19 mouse cellular contexts compared by ENCODE assay signal in the genomic region with DNA sequence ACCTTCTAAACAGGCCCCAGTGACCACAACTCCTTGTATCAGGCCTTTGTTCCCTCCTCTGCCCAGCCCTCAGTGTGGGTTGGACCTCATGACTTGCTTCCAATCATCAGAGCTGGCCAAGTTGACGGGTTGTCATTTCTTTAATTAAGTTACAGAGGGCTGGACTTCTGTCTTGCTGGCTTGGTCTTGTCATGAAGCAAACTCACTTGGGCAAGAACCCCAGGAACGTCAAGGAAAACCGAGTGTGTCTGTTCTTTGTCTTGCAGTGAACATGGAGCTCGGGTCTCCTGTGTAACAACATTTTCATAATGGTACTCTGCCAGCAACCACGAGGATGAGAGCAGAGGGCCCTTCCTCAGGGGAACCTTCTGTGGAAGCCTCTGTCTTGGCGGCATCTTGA.
DNase-seq lines count a peak whose midpoint lies in the region; ATAC-seq and TF ChIP-seq lines count a peak whose summit lies in the region.
"Had no signal": no experiment of that assay in that cellular context is flagged by ENCODE, and none has a peak within 500 bp of the region (broad histone marks: within the 10 kb centered on the region; RNA-seq: fewer than 3 reads in every experiment).

No protein-coding gene starts in this region.

- intact Hi-C loops in gastrocnemius, postnatal 14 days (cut with DNase I; ENCODE audit: low total_unique reads): no loop called here

- 0 out of 2 replicates have a peak, but pooled peaks cover 3% of the 10 kb centered on the region for H3K27me3 ChIP-seq in forebrain, embryonic 10.5 days (ENCODE audit: poor library complexity, severe bottlenecking)
- H3K27me3 ChIP-seq in forebrain, postnatal 0 days (ENCODE audit: insufficient read depth, low read length): no peaks in the 10 kb centered on the region
- H3K27me3 ChIP-seq in heart, embryonic 10.5 days (ENCODE audit: insufficient read depth, poor library complexity, severe bottlenecking): peaks cover 11% of the 10 kb centered on the region; the same call in 1 of the 2 replicates
- no peaks in the 10 kb centered on the region for H3K27me3 ChIP-seq in limb, embryonic 15.5 days
- H3K27me3 ChIP-seq: forebrain, embryonic 12.5 days; hindbrain, embryonic 12.5 days; Patski had no signal

- WGBS in forebrain, embryonic 10.5 days: 79% methylated on average over 6 of the region's 6 CpGs
- WGBS in forebrain, postnatal 0 days: 83% methylated on average over 6 of the region's 6 CpGs
- 78% methylated on average over 6 of the region's 6 CpGs for WGBS in heart, embryonic 10.5 days
- WGBS in limb, embryonic 15.5 days: 67% methylated on average over 6 of the region's 6 CpGs

- peak overlapping the region; percentile 66 for H3K27ac ChIP-seq in forebrain, embryonic 10.5 days
- H3K27ac ChIP-seq in forebrain, postnatal 0 days (ENCODE audit: low read depth, low read length): no peak overlapping the region
- H3K27ac ChIP-seq in heart, embryonic 10.5 days: peak overlapping the region; percentile 36; the same call in 1 of the 2 replicates
- H3K27ac ChIP-seq in limb, embryonic 15.5 days: peak overlapping the region; percentile 71
- H3K27ac ChIP-seq: forebrain, embryonic 12.5 days; hindbrain, embryonic 12.5 days; midbrain, embryonic 12.5 days had no signal

- no peak for ATAC-seq in forebrain, postnatal 0 days
- 0 out of 2 replicates have a peak, but pooled peaks have one; percentile 7 for ATAC-seq in limb, embryonic 15.5 days (ENCODE audit: insufficient number of reproducible peaks, low FRiP score, low TSS enrichment, low read depth)
- ATAC-seq: intestine, postnatal 0 days; Patski had no signal

- H3K4me1 ChIP-seq in forebrain, embryonic 10.5 days: peaks cover 50% of the 10 kb centered on the region
- H3K4me1 ChIP-seq in forebrain, postnatal 0 days (ENCODE audit: insufficient read depth): no peaks in the 10 kb centered on the region
- H3K4me1 ChIP-seq in heart, embryonic 10.5 days: peaks cover 34% of the 10 kb centered on the region
- peaks cover 30% of the 10 kb centered on the region for H3K4me1 ChIP-seq in limb, embryonic 15.5 days

- H3K4me2 ChIP-seq in forebrain, postnatal 0 days (ENCODE audit: low read depth): no peak overlapping the region
- H3K4me2 ChIP-seq in limb, embryonic 15.5 days: no peak overlapping the region
- H3K4me2 ChIP-seq: forebrain, embryonic 12.5 days; hindbrain, embryonic 12.5 days; midbrain, embryonic 12.5 days had no signal

- no peaks in the 10 kb centered on the region for H3K9me3 ChIP-seq in forebrain, embryonic 10.5 days
- H3K9me3 ChIP-seq in forebrain, postnatal 0 days (ENCODE audit: low read length): no peaks in the 10 kb centered on the region
- no peaks in the 10 kb centered on the region for H3K9me3 ChIP-seq in heart, embryonic 10.5 days
- no peaks in the 10 kb centered on the region for H3K9me3 ChIP-seq in limb, embryonic 15.5 days
- H3K9me3 ChIP-seq: forebrain, embryonic 12.5 days; hindbrain, embryonic 12.5 days; midbrain, embryonic 12.5 days had no signal

- no peak for TF ChIP-seq CTCF in forebrain, postnatal 0 days (IDR thresholded peaks at IDR 0.05; ENCODE audit: low read depth)

- H3K36me3 ChIP-seq in forebrain, embryonic 10.5 days (replicated peaks): no peaks in the 10 kb centered on the region
- H3K36me3 ChIP-seq in forebrain, postnatal 0 days (ENCODE audit: insufficient read depth): no peaks in the 10 kb centered on the region
- no peaks in the 10 kb centered on the region for H3K36me3 ChIP-seq in heart, embryonic 10.5 days
- H3K36me3 ChIP-seq in limb, embryonic 15.5 days: no peaks in the 10 kb centered on the region
- H3K36me3 ChIP-seq: forebrain, embryonic 12.5 days; hindbrain, embryonic 12.5 days; midbrain, embryonic 12.5 days had no signal

- DNase-seq in forebrain, embryonic 10.5 days (ENCODE audit: extremely low spot score, low spot score): no peak
- DNase-seq in forebrain, postnatal 0 days: no peak
- DNase-seq in MN1 (ENCODE audit: low spot score): peak; percentile 51
- no peak for DNase-seq in heart, embryonic 10.5 days (ENCODE audit: low spot score)
- no peak for DNase-seq in right cerebral cortex, postnatal 36 days (ENCODE audit: low spot score in 2 of 2)
- no peak for DNase-seq in kidney, adult 11 months
- DNase-seq in gastrocnemius, postnatal 14 days: no peak
- DNase-seq: adrenal gland, postnatal 36 days; cerebellum, adult 9-10 months; kidney, postnatal 25 days; lung, postnatal 4 days; right cerebral cortex, postnatal 14 days; thymus, postnatal 25 days had no signal

- H3K9ac ChIP-seq in forebrain, postnatal 0 days: no peak overlapping the region
- no peak overlapping the region for H3K9ac ChIP-seq in limb, embryonic 15.5 days
- H3K9ac ChIP-seq: forebrain, embryonic 12.5 days; hindbrain, embryonic 12.5 days; midbrain, embryonic 12.5 days had no signal

- H3K4me3 ChIP-seq in forebrain, embryonic 10.5 days: no peak overlapping the region
- H3K4me3 ChIP-seq in forebrain, postnatal 0 days (ENCODE audit: low read depth, low read length): no peak overlapping the region
- no peak overlapping the region for H3K4me3 ChIP-seq in heart, embryonic 10.5 days
- H3K4me3 ChIP-seq in limb, embryonic 15.5 days: no peak overlapping the region
- H3K4me3 ChIP-seq: forebrain, embryonic 12.5 days; hindbrain, embryonic 12.5 days; midbrain, embryonic 12.5 days had no signal
